Mouse (Mus musculus) testis, adult 2 months (tissue): ENCODE measurements at regions not wholly inside any gene's neighbourhood (a gene's known extent, or its start where the extent isn't known, plus 50 kb on each side); places are given as distances from the start of the nearest gene placed in this dataset.

ENCODE experiments used
- CTCF ChIP-seq: fragments of 200-500 bp; IDR thresholded peaks from 2 replicates; pipeline ENCODE4 v1.5.1; 2012; ENCODE audit warnings: low read depth, mild to moderate bottlenecking, inconsistent platforms, low read length, moderate library complexity; ENCODE audit not compliant: control insufficient read depth, insufficient read depth, insufficient replicate concordance
- POLR2A ChIP-seq: fragments of 200-500 bp; IDR thresholded peaks from 2 replicates; pipeline ENCODE4 v1.6.1; 2012; ENCODE audit warnings: low read depth, mild to moderate bottlenecking, inconsistent platforms, low read length, moderate library complexity; ENCODE audit not compliant: control insufficient read depth

GRCm38 (mm10) chr1:137640848-137641247, 534.7 kb downstream of the Ptprc start:
- TF ChIP-seq CTCF (no peak), POLR2A (no peak)
